Mouse (Mus musculus): ENCODE measurements at regions not wholly inside any gene's neighbourhood (a gene's known extent, or its start where the extent isn't known, plus 50 kb on each side); places are given as distances from the start of the nearest gene placed in this dataset. TPM values are rescaled to one million over a fixed set of nuclear protein-coding genes. Genes with fewer than 3 reads are reported as not detected.

GRCm38 (mm10) chr1:122048112-122048725, 480.4 kb upstream of the Ddx18 start:
- Histone ChIP-seq H3K27me3 (ENCODE audit: low read depth, poor library complexity, severe bottlenecking) (no peaks in the 10 kb centered on the region), H3K36me3 (no peaks in the 10 kb centered on the region), H3K27ac (replicated peaks) (no peak overlapping the region), H3K4me1 (no peaks in the 10 kb centered on the region), H3K9me3 (replicated peaks) (no peaks in the 10 kb centered on the region), H3K4me3 (no peak overlapping the region)
- 77% methylated on average over 2 of the region's 2 CpGs for WGBS
- DNase-seq (ENCODE audit: low spot score), result no peak

- 81% methylated on average over 1 of the region's 1 CpGs for WGBS
- no peak for DNase-seq (ENCODE audit: low spot score)
- Histone ChIP-seq H3K9me3 (replicated peaks) (no peaks in the 10 kb centered on the region), H3K4me1 (no peaks in the 10 kb centered on the region), H3K27me3 (ENCODE audit: low read depth, poor library complexity, severe bottlenecking) (no peaks in the 10 kb centered on the region), H3K4me3 (no peak overlapping the region), H3K27ac (replicated peaks) (no peak overlapping the region), H3K36me3 (no peaks in the 10 kb centered on the region)
These were observed 476.1 kb upstream of the Ddx18 start for GRCm38 (mm10) chr1:122043896-122044295.

- 82% methylated on average over 5 of the region's 5 CpGs for WGBS
- no peak for DNase-seq (ENCODE audit: low spot score)
- Histone ChIP-seq H3K27ac (replicated peaks) (no peak overlapping the region), H3K27me3 (ENCODE audit: low read depth, poor library complexity, severe bottlenecking) (no peaks in the 10 kb centered on the region), H3K36me3 (no peaks in the 10 kb centered on the region), H3K4me3 (no peak overlapping the region), H3K4me1 (no peaks in the 10 kb centered on the region), H3K9me3 (replicated peaks) (no peaks in the 10 kb centered on the region)
These were observed 475.3 kb upstream of the Ddx18 start for GRCm38 (mm10) chr1:122043114-122043513.

GRCm38 (mm10) chr1:122007749-122008148, 440.0 kb upstream of the Ddx18 start:
- no peaks in the 10 kb centered on the region for H3K9me3 ChIP-seq (replicated peaks)
- DNase-seq (ENCODE audit: low spot score), result no peak
- no peaks in the 10 kb centered on the region for H3K36me3 ChIP-seq
- no peaks in the 10 kb centered on the region for H3K4me1 ChIP-seq
- H3K27ac ChIP-seq (replicated peaks), result no peak overlapping the region
- H3K4me3 ChIP-seq, result no peak overlapping the region
- H3K27me3 ChIP-seq (ENCODE audit: low read depth, poor library complexity, severe bottlenecking), result no peaks in the 10 kb centered on the region
- whole genome bisulfite sequencing, result 89% methylated on average over 2 of the region's 2 CpGs

- WGBS, result 41% methylated on average over 1 of the region's 1 CpGs
- DNase-seq (ENCODE audit: low spot score), result peak; percentile 15
- no peaks in the 10 kb centered on the region for H3K9me3 ChIP-seq (replicated peaks)
- H3K27me3 ChIP-seq (ENCODE audit: low read depth, poor library complexity, severe bottlenecking), result no peaks in the 10 kb centered on the region
- H3K36me3 ChIP-seq, result no peaks in the 10 kb centered on the region
- no peak overlapping the region for H3K27ac ChIP-seq (replicated peaks)
- H3K4me3 ChIP-seq, result no peak overlapping the region
- H3K4me1 ChIP-seq, result peaks cover 2% of the 10 kb centered on the region; the same call in 1 of the 2 replicates
These were observed 428.7 kb upstream of the Ddx18 start for GRCm38 (mm10) chr1:121996461-121996860.

GRCm38 (mm10) chr1:121990653-121991052, 422.9 kb upstream of the Ddx18 start:
- H3K36me3 ChIP-seq, result no peaks in the 10 kb centered on the region
- no peaks in the 10 kb centered on the region for H3K27me3 ChIP-seq (ENCODE audit: low read depth, poor library complexity, severe bottlenecking)
- 95% methylated on average over 2 of the region's 2 CpGs for WGBS
- H3K4me1 ChIP-seq, result no peaks in the 10 kb centered on the region
- no peaks in the 10 kb centered on the region for H3K9me3 ChIP-seq (replicated peaks)
- H3K4me3 ChIP-seq, result no peak overlapping the region
- DNase-seq (ENCODE audit: low spot score), result no peak
- H3K27ac ChIP-seq (replicated peaks), result no peak overlapping the region

- DNase-seq (ENCODE audit: low spot score), result no peak
- Histone ChIP-seq H3K36me3 (no peaks in the 10 kb centered on the region), H3K27ac (replicated peaks) (no peak overlapping the region), H3K4me1 (no peaks in the 10 kb centered on the region), H3K4me3 (no peak overlapping the region), H3K27me3 (ENCODE audit: low read depth, poor library complexity, severe bottlenecking) (no peaks in the 10 kb centered on the region), H3K9me3 (replicated peaks) (no peaks in the 10 kb centered on the region)
These were observed 391.2 kb upstream of the Ddx18 start for GRCm38 (mm10) chr1:121958942-121959341.

GRCm38 (mm10) chr1:121935911-121936310, 368.1 kb upstream of the Ddx18 start:
- H3K27me3 ChIP-seq (ENCODE audit: low read depth, poor library complexity, severe bottlenecking), result no peaks in the 10 kb centered on the region
- no peak overlapping the region for H3K4me3 ChIP-seq
- no peak for DNase-seq (ENCODE audit: low spot score)
- no peak overlapping the region for H3K27ac ChIP-seq (replicated peaks)
- no peaks in the 10 kb centered on the region for H3K36me3 ChIP-seq
- no peaks in the 10 kb centered on the region for H3K4me1 ChIP-seq
- H3K9me3 ChIP-seq (replicated peaks), result no peaks in the 10 kb centered on the region
- 90% methylated on average over 1 of the region's 1 CpGs for WGBS

Small RNA genes lying in the stretch of these regions (microRNA-seq; reads per million reads assigned to microRNA genes)
- not detected for gene Gm26472

All from midbrain, embryonic 10.5 days (tissue).